Mouse (Mus musculus): Measurements from ENCODE around the gene Gdpd4.

GRCm38 (mm10) chr7:98095852-98096251, 176.1 kb downstream of the Gdpd4 start:
- no peak for TF ChIP-seq EP300 (IDR thresholded peaks at IDR 0.05)
- TF ChIP-seq CTCF (IDR thresholded peaks at IDR 0.05) = no peak
